Mouse (Mus musculus): Measurements from ENCODE around the gene Gdpgp1.

GRCm38 (mm10) chr7:80193941-80194739, 38.5 kb upstream of the Gdpgp1 start:
- TF ChIP-seq CTCF (IDR thresholded peaks at IDR 0.05; ENCODE audit: low read depth) (no peak), EP300 (IDR thresholded peaks at IDR 0.05; ENCODE audit: low read depth) (no peak)

All from heart, postnatal 0 days (tissue).